Mouse (Mus musculus) stomach, embryonic 15.5 days (tissue): Measurements from ENCODE around the gene Foxf2. TPM values are rescaled to one million over a fixed set of nuclear protein-coding genes. Genes with fewer than 3 reads are reported as not detected.

Source experiments
- ATAC-seq: fragments of 200-750 bp; cut with Nextera tagmentation; 2 replicates; pipeline ENCODE4 v1.8.0; 2017; ENCODE audit warnings: low read depth, moderate number of reproducible peaks, moderate TSS enrichment; ENCODE audit not compliant: insufficient read depth, low FRiP score
- H3K27ac ChIP-seq: fragments of 300-500 bp; sonication (generic); 2 replicates; pipeline ENCODE4 v1.5.1; 2015; ENCODE audit warnings: mild to moderate bottlenecking, inconsistent platforms
- H3K27me3 ChIP-seq: fragments of 300-500 bp; sonication (generic); replicated peaks from 2 replicates; pipeline ENCODE4 v1.6.1; 2015; ENCODE audit warnings: inconsistent platforms
- H3K36me3 ChIP-seq: fragments of 300-500 bp; sonication (generic); 2 replicates; pipeline ENCODE4 v1.6.1; 2015; ENCODE audit warnings: inconsistent platforms
- H3K4me1 ChIP-seq: fragments of 300-500 bp; sonication (generic); 2 replicates; pipeline ENCODE4 v1.6.1; 2015; ENCODE audit warnings: inconsistent platforms
- H3K4me2 ChIP-seq: fragments of 300-500 bp; sonication (generic); 2 replicates; pipeline ENCODE4 v1.6.1; 2015; ENCODE audit warnings: mild to moderate bottlenecking, inconsistent platforms
- H3K4me3 ChIP-seq: fragments of 300-500 bp; sonication (generic); replicated peaks from 2 replicates; pipeline ENCODE4 v1.5.1; 2015; ENCODE audit warnings: inconsistent platforms
- H3K9ac ChIP-seq: fragments of 300-500 bp; sonication (generic); 2 replicates; pipeline ENCODE4 v1.6.1; 2015; ENCODE audit warnings: inconsistent platforms
- H3K9me3 ChIP-seq: fragments of 300-500 bp; sonication (generic); 2 replicates; pipeline ENCODE4 v1.6.1; 2016; ENCODE audit warnings: inconsistent platforms
- WGBS: fragments of 180-500 bp; shearing (Covaris S2); methylation state at CpG from one replicate; pipeline ENCODE4 v1.1.7; 2015; 5-methylcytosine and 5-hydroxymethylcytosine counted together
- polyA plus RNA-seq: library from polyadenylated mRNA; unstranded; fragments of >200 nt; fragmentation: Nextera tagmentation; extraction: Ambion mirVana; gene quantifications from 2 replicates; pipeline ENCODE4 v1.2.1, GENCODE M21; 2015

Gene Foxf2
- polyA plus RNA-seq, 1 experiment from 2014 or later: 17.5 TPM

DNA sequence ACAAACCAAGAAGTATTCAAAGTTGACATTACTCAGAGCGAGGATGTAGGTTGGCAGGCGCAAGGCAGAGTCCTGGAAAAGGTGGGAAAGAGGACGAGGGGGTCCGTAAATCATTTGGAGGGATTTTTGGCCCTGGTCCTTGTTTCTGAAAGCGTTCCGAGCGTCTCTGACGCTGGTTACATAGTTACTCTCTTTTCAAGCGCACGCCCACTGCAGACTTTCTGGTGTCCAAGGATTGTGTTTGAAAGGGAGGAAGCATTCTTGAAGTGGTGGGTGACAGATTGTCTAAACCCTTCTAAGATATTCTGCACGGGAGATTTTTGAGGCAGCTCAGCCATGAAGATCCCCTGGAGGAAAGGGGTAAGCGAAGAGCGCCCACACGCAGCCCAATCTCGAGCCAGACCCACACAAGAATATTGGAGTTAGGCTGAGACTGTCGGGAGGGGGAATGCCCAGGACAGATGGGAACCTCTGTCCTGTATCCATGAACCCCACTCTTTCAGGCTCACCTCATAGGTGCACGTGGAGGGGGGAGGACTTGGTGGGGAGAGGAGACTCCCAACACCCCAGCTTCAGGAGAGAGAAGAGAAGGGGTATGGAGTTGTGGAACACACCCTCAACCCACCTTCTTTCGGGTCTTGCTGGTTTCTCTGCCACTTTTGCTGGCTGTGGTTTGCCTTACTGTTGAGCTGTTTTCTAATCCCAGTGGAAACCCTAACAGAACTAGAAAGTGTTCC, 6.5 kb upstream of the Foxf2 start:
- Histone ChIP-seq H3K4me2 (peak overlapping the region; percentile 84), H3K36me3 (no peaks in the 10 kb centered on the region), H3K4me3 (peak overlapping the region; percentile 45), H3K9me3 (no peaks in the 10 kb centered on the region), H3K4me1 (peaks cover 22% of the 10 kb centered on the region), H3K27ac (peak overlapping the region; percentile 61), H3K9ac (no peak overlapping the region), H3K27me3 (peaks cover 74% of the 10 kb centered on the region)
- 4% methylated on average over 18 of the region's 18 CpGs for WGBS
- no peak for ATAC-seq

DNA sequence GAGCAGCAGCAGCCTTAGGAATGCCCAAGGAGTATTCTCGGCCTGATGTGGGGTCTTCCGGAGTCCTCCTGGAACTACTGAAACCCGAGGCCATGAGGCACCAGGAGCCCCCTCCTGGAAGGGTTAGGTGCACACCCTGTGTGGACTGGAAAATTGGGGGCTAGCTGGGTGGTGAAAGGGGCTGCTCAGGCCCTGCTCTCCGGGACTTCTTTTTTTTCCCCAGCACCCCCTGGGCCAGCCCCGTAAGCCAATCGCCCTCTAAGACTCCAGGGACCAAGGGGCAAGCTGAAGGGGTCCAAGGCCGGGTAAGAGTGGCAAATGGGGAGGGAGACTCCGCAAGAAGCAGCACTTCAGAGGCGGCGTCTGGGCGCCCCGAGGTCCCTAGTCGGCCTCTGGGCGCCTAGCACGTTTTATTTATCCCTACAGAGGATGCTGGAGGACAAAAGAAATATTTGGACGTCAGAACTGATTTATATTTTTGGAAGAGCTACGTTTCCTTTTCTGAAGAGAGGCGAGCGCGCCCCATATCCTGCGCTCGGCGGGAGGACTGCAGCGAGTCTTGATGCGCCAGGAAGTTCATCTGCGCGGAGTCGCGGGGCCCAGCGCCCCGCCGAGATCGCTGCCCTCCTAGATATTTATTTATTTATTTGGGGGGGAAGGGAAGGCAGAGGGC, 5.7 kb upstream of the Foxf2 start:
- H3K4me3 ChIP-seq: peak overlapping the region; percentile 29
- H3K36me3 ChIP-seq: no peaks in the 10 kb centered on the region
- peaks cover 76% of the 10 kb centered on the region for H3K27me3 ChIP-seq
- no peak for ATAC-seq
- H3K4me2 ChIP-seq: peak overlapping the region; percentile 84
- 3% methylated on average over 33 of the region's 33 CpGs for WGBS
- H3K9me3 ChIP-seq: no peaks in the 10 kb centered on the region
- 0 out of 2 replicates have a peak overlapping the region, but pooled peaks have one; percentile 2 for H3K9ac ChIP-seq
- H3K27ac ChIP-seq: 0 out of 2 replicates have a peak overlapping the region, but pooled peaks have one; percentile 61
- peaks cover 20% of the 10 kb centered on the region for H3K4me1 ChIP-seq

- 3% methylated on average over 10 of the region's 10 CpGs for WGBS
- no peak for ATAC-seq
- no peak overlapping the region; the same call in 1 of the 2 replicates for H3K27ac ChIP-seq
- peak overlapping the region; percentile 84 for H3K4me2 ChIP-seq
- H3K9me3 ChIP-seq: no peaks in the 10 kb centered on the region
- peak overlapping the region; percentile 29 for H3K4me3 ChIP-seq
- 0 out of 2 replicates have a peak overlapping the region, but pooled peaks have one; percentile 2 for H3K9ac ChIP-seq
- peaks cover 76% of the 10 kb centered on the region for H3K27me3 ChIP-seq
- H3K36me3 ChIP-seq: no peaks in the 10 kb centered on the region
- peaks cover 20% of the 10 kb centered on the region for H3K4me1 ChIP-seq
Measured at GRCm38 (mm10) chr13:31620499-31620847, 5.1 kb upstream of the Foxf2 start.

- Histone ChIP-seq H3K9me3 (no peaks in the 10 kb centered on the region), H3K4me1 (peaks cover 24% of the 10 kb centered on the region), H3K4me2 (peak overlapping the region; percentile 84), H3K9ac (no peak overlapping the region), H3K36me3 (no peaks in the 10 kb centered on the region), H3K27me3 (peaks cover 76% of the 10 kb centered on the region), H3K4me3 (no peak overlapping the region), H3K27ac (no peak overlapping the region)
- WGBS: 45% methylated on average over 4 of the region's 4 CpGs
- no peak for ATAC-seq
Measured at GRCm38 (mm10) chr13:31620937-31621336, 4.7 kb upstream of the Foxf2 start.

GRCm38 (mm10) chr13:31621741-31622140, 3.9 kb upstream of the Foxf2 start:
- H3K4me2 ChIP-seq: no peak overlapping the region
- no peak overlapping the region for H3K9ac ChIP-seq
- H3K36me3 ChIP-seq: no peaks in the 10 kb centered on the region
- no peak overlapping the region for H3K4me3 ChIP-seq
- H3K4me1 ChIP-seq: peaks cover 32% of the 10 kb centered on the region
- no peaks in the 10 kb centered on the region for H3K9me3 ChIP-seq
- peaks cover 78% of the 10 kb centered on the region for H3K27me3 ChIP-seq
- no peak for ATAC-seq
- 40% methylated on average over 9 of the region's 9 CpGs for WGBS
- H3K27ac ChIP-seq: no peak overlapping the region

DNA sequence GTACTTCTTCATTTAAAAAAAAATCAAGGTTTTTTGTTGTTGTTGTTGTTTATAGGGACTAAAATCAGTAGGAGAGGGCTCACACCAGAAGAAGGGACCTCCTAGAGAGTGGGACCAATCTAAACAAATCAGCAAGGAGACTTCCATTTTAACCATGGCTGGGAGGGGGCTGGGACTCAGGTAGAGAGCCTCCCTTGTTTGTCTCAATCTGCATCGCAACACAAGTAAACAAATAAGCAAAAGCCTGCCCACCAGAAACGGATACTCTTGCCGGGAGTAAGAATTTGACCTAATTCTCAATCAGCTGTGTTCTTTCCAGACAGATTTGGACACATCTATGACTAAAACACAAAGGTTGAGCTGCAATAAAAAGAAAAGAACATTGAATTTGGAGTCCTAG, 3.2 kb upstream of the Foxf2 start:
- no peaks in the 10 kb centered on the region for H3K36me3 ChIP-seq
- 34% methylated on average over 3 of the region's 3 CpGs for WGBS
- H3K4me1 ChIP-seq: peaks cover 33% of the 10 kb centered on the region
- H3K4me3 ChIP-seq: no peak overlapping the region
- no peak overlapping the region for H3K27ac ChIP-seq
- ATAC-seq: no peak
- peaks cover 80% of the 10 kb centered on the region for H3K27me3 ChIP-seq
- no peaks in the 10 kb centered on the region for H3K9me3 ChIP-seq
- no peak overlapping the region for H3K9ac ChIP-seq
- H3K4me2 ChIP-seq: no peak overlapping the region

DNA sequence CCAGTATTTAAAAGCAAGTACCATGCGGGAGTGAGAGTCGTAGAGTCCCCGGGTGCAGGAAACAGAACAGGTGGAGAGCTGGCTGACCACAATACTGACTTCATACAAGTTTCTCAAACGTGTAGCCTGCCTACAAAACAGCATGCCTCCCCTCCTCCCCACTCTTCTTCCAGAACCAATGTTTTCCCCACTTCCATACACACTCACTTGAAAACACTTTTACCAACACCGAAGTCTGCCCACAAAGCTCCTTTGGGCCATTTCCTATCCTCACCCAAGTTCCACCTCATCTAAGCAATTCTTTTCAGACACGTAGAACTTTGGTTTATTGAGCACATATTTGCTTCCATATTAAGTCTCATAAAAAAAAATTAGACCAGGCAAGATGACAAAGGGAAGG, 2.3 kb upstream of the Foxf2 start:
- Histone ChIP-seq H3K4me3 (no peak overlapping the region; the same call in 1 of the 2 replicates), H3K4me2 (no peak overlapping the region), H3K27ac (no peak overlapping the region), H3K9ac (no peak overlapping the region), H3K9me3 (no peaks in the 10 kb centered on the region), H3K4me1 (peaks cover 33% of the 10 kb centered on the region), H3K36me3 (no peaks in the 10 kb centered on the region), H3K27me3 (peaks cover 89% of the 10 kb centered on the region)
- 27% methylated on average over 6 of the region's 6 CpGs for WGBS
- ATAC-seq: no peak

GRCm38 (mm10) chr13:31623906-31624860, 1.4 kb upstream of the Foxf2 start:
- WGBS: 8% methylated on average over 19 of the region's 20 CpGs
- Histone ChIP-seq H3K4me1 (peaks cover 27% of the 10 kb centered on the region), H3K4me3 (peak overlapping the region; percentile 58), H3K9ac (no peak overlapping the region), H3K4me2 (peak overlapping the region; percentile 84), H3K36me3 (no peaks in the 10 kb centered on the region), H3K27ac (peak overlapping the region; percentile 74), H3K9me3 (no peaks in the 10 kb centered on the region), H3K27me3 (peaks cover 89% of the 10 kb centered on the region)
- ATAC-seq: no peak

DNA sequence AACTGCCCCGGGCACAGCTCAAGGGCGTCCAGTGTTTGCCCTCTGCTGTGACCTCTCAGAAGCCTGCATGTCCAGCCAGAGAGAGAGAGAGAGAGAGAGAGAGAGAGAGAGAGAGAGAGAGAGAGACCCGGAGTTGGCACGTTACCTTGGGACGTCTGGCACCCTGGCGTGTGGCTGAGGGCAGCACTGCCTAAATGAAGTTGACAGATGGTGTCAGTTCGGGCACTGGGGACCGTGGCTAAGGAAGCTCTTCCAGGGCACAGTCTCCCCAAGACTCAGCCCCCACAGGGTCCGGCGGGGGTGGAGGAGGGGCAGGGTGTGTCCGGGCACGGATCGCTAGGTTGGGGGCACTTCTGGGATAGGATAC, 667 bp upstream of the Foxf2 start:
- no peaks in the 10 kb centered on the region for H3K36me3 ChIP-seq
- under 1% methylated on average over 13 of the region's 13 CpGs for WGBS

GRCm38 (mm10) chr13:31626183-31626801, 676 bp downstream of the Foxf2 start:
- ATAC-seq: no peak
- peaks cover 31% of the 10 kb centered on the region for H3K4me1 ChIP-seq
- H3K4me3 ChIP-seq: peak overlapping the region; percentile 58
- peak overlapping the region; percentile 74 for H3K27ac ChIP-seq
- peak overlapping the region; percentile 66 for H3K9ac ChIP-seq
- peak overlapping the region; percentile 84 for H3K4me2 ChIP-seq
- peaks cover 82% of the 10 kb centered on the region for H3K27me3 ChIP-seq
- under 1% methylated on average over 60 of the region's 60 CpGs for WGBS
- H3K36me3 ChIP-seq: no peaks in the 10 kb centered on the region
- H3K9me3 ChIP-seq: no peaks in the 10 kb centered on the region

More for the DNA sequence above, 667 bp upstream of the Foxf2 start:
- H3K27ac ChIP-seq: peak overlapping the region; percentile 74
- peaks cover 32% of the 10 kb centered on the region for H3K4me1 ChIP-seq
- peak overlapping the region; percentile 19; the same call in 1 of the 2 replicates for H3K9ac ChIP-seq
- peak overlapping the region; percentile 58 for H3K4me3 ChIP-seq
- ATAC-seq: no peak
- H3K27me3 ChIP-seq: peaks cover 89% of the 10 kb centered on the region
- H3K4me2 ChIP-seq: peak overlapping the region; percentile 84
- no peaks in the 10 kb centered on the region for H3K9me3 ChIP-seq

GRCm38 (mm10) chr13:31626991-31627625, 1.5 kb downstream of the Foxf2 start:
- H3K36me3 ChIP-seq: no peaks in the 10 kb centered on the region
- H3K4me2 ChIP-seq: peak overlapping the region; percentile 84
- peak overlapping the region; percentile 58 for H3K4me3 ChIP-seq
- H3K27ac ChIP-seq: peak overlapping the region; percentile 74; the same call in 1 of the 2 replicates
- no peaks in the 10 kb centered on the region for H3K9me3 ChIP-seq
- no peak for ATAC-seq
- peaks cover 31% of the 10 kb centered on the region for H3K4me1 ChIP-seq
- peak overlapping the region; percentile 66 for H3K9ac ChIP-seq
- peaks cover 80% of the 10 kb centered on the region for H3K27me3 ChIP-seq
- WGBS: 3% methylated on average over 24 of the region's 24 CpGs
